Mouse (Mus musculus): ENCODE results near the gene Ntf5. TPM values are rescaled to one million over a fixed set of nuclear protein-coding genes. Genes with fewer than 3 reads are reported as not detected.
"Not testable (repeated sequence)": the region's sequence is repeated elsewhere in the genome, so short reads cannot be mapped to it uniquely, and the experiment has no call there.

The Ntf5 gene
- polyA plus RNA-seq, 1 experiment from 2014 or later = not detected

DNA sequence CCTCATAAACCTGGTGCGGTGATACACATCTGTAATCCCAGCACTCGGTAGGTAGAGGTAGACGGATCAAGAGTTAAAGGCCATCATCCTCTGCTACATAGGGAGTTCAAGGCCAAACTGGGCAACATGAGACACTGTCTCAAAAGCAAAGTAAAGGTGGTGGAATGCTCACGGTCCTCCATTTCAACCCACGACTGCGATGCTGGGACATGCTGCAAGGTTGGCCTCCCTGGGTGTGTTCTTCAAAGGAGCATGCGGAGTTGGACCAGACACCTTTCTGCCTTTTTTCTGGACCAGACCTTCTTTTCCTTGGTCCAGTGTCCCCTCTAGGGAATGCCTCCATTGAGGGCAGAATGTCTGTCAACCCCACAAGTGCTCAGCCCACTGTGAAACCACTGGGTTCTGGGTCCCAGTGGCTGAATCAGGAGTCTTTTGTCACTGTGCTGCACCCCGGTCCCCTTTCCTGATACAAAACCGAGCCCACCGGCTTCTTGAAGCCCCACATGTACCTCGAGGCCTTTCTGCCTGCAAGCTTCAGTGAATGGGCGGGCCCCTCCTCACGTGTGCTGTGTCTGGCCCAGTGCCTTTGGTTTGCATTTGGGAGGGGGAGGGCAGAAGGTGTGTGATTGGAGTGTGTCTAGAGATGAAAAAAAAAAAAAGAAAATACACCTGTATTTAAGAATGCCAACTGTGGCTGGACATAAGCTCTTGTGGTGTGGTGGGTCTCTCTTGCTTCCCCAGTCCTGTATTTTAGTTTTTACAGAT, 42.6 kb downstream of the Ntf5 start:
- H3K27me3 ChIP-seq (ENCODE audit: control insufficient read depth, insufficient read depth, low read length) = no peaks in the 10 kb centered on the region
- no peak for ATAC-seq (ENCODE audit: low FRiP score, low TSS enrichment)
- no peak overlapping the region for H3K9ac ChIP-seq (replicated peaks; ENCODE audit: low read length)
- no peak overlapping the region for H3K4me3 ChIP-seq (replicated peaks; ENCODE audit: low read depth, low read length)
- no peak overlapping the region for H3K4me2 ChIP-seq (ENCODE audit: low read length)
- DNase-seq = no peak
- H3K36me3 ChIP-seq (ENCODE audit: control insufficient read depth, insufficient read depth, low read length) = peaks cover 58% of the 10 kb centered on the region
- WGBS = 81% methylated on average over 13 of the region's 13 CpGs
- no peak overlapping the region for H3K27ac ChIP-seq (replicated peaks; ENCODE audit: low read depth, low read length)
- H3K4me1 ChIP-seq (ENCODE audit: control insufficient read depth, insufficient read depth, low read length) = peaks cover 28% of the 10 kb centered on the region
- H3K9me3 ChIP-seq (ENCODE audit: control insufficient read depth, low read length) = no peaks in the 10 kb centered on the region

DNA sequence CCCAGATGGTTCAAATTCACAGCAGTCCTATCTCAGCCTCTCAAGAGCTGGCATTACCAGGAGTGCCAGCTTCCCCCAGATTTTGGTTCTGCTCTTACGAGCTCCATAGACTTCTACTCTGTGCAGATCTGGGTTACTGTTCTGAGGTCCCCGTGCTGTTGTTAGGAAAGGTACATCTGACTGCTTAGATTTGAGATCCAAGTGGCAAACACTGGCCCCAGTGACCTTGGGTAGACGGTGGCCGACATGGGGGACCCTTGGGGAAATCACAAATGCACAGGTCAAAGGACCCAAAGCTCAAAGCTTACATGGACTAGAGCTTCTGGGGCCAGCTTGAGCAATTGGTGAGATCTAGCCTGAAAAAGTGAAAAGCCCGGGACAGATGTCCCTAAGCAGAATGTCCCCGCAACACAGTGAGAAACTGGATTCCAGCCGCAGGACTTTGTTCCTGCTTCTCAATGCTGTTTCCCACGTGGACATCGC, 43.3 kb downstream of the Ntf5 start:
- H3K9ac ChIP-seq (replicated peaks; ENCODE audit: low read length) = peak overlapping the region; percentile 88; the same call in 1 of the 2 replicates
- H3K4me1 ChIP-seq (ENCODE audit: control insufficient read depth, insufficient read depth, low read length) = peaks cover 28% of the 10 kb centered on the region
- H3K27me3 ChIP-seq (ENCODE audit: control insufficient read depth, insufficient read depth, low read length) = no peaks in the 10 kb centered on the region
- peaks cover 56% of the 10 kb centered on the region for H3K36me3 ChIP-seq (ENCODE audit: control insufficient read depth, insufficient read depth, low read length)
- H3K9me3 ChIP-seq (ENCODE audit: control insufficient read depth, low read length) = no peaks in the 10 kb centered on the region
- peak overlapping the region; percentile 88 for H3K4me3 ChIP-seq (replicated peaks; ENCODE audit: low read depth, low read length)
- WGBS = 61% methylated on average over 9 of the region's 9 CpGs
- peak overlapping the region; percentile 90 for H3K4me2 ChIP-seq (ENCODE audit: low read length)
- no peak for ATAC-seq (ENCODE audit: low FRiP score, low TSS enrichment)
- H3K27ac ChIP-seq (replicated peaks; ENCODE audit: low read depth, low read length) = peak overlapping the region; percentile 32; the same call in 1 of the 2 replicates
- DNase-seq = no peak

DNA sequence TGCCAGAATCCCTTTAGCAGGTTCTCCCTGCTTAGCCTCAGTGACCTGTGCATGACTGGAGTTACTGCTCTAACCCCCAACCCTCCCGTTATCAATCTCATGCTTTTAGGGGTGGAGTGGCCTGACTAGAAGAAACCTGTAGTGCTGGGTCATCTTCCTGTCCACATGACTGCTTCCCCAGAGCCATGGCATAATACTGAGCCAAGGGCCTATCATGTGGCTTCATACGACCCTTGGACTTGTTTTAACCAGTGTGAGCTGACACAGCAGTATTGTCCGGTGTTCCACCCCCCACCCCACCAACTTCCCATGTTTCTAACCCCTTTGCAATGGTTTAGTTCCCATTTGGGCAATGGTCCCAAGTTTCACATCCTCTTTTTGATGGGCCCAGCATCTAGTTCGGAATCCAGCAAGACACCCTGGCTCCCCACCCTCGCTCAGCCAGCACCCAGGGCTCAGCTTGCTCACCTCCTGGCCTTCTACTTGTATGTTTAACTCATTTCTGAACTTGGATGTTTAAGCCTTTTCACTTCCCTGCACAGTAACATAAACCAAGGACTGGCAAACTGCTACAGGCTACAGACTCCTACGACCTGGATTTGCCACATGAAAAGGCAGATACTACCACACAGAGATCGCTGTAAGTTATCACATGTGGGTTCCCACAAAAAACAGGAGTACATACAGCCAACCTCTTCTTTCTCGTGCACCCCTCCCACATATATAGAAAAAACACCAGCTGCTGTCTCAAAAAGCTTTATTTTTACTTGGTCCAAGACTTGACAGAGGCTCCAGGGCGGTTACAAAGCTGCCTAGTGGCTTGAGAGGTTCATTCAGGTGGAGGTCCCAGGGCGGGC, 43.9 kb downstream of the Ntf5 start:
- peak overlapping the region; percentile 90 for H3K4me2 ChIP-seq (ENCODE audit: low read length)
- 76% methylated on average over 10 of the region's 10 CpGs for WGBS
- DNase-seq = no peak

DNA sequence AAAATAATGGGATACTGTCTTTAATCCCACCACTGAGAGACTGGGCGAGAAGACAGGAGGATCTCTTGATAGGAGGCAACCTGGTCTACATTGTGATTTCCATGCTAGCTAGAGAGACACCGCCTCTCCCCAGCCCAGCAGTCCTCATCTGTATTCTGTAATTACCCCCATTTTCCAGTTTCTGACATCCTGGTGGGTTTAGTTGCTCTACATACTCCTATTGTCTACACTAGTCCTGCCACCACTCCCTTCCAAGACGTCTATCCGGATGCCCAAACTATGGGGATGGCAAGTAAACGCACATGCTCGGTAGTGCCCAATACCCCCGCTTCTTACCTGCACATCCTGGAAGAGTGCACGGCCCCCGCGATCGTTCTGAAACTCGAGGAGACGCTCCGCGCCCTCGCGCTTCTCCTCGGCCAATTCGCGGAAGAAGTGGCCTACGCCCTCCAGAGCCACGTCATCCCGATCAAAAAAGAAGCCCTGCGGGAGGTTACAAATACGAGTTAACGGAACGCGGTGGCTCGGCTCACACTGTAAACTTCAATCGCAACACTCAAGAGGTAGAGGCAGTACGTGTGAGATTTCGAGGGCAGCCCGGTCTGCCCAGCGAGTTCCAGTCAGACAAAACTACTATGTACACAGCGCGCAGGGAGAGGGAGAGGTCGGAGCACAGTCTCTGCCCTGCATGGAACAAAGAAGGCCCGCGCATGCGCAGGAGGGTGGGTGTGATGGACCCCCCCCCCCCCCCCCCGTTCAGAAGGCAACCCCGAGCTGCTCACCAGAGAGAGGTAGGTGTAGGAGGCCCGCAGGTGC, 45.5 kb downstream of the Ntf5 start:
- WGBS = 1% methylated on average over 41 of the region's 43 CpGs
- H3K9me3 ChIP-seq (ENCODE audit: control insufficient read depth, low read length) = no peaks in the 10 kb centered on the region
- peak overlapping the region; percentile 88 for H3K4me3 ChIP-seq (replicated peaks; ENCODE audit: low read depth, low read length)
- H3K27me3 ChIP-seq (ENCODE audit: control insufficient read depth, insufficient read depth, low read length) = no peaks in the 10 kb centered on the region
- H3K36me3 ChIP-seq (ENCODE audit: control insufficient read depth, insufficient read depth, low read length) = peaks cover 60% of the 10 kb centered on the region
- DNase-seq (peak; percentile 92), ATAC-seq (ENCODE audit: low FRiP score, low TSS enrichment) (peak; percentile 79)
- H3K27ac ChIP-seq (replicated peaks; ENCODE audit: low read depth, low read length) = peak overlapping the region; percentile 94
- peak overlapping the region; percentile 90 for H3K4me2 ChIP-seq (ENCODE audit: low read length)
- peak overlapping the region; percentile 88 for H3K9ac ChIP-seq (replicated peaks; ENCODE audit: low read length)
- peaks cover 28% of the 10 kb centered on the region for H3K4me1 ChIP-seq (ENCODE audit: control insufficient read depth, insufficient read depth, low read length)

More for the DNA sequence above, 43.9 kb downstream of the Ntf5 start:
- Histone ChIP-seq H3K4me1 (ENCODE audit: control insufficient read depth, insufficient read depth, low read length) (peaks cover 28% of the 10 kb centered on the region), H3K4me3 (replicated peaks; ENCODE audit: low read depth, low read length) (peak overlapping the region; percentile 88), H3K27me3 (ENCODE audit: control insufficient read depth, insufficient read depth, low read length) (no peaks in the 10 kb centered on the region), H3K9ac (replicated peaks; ENCODE audit: low read length) (peak overlapping the region; percentile 88), H3K9me3 (ENCODE audit: control insufficient read depth, low read length) (no peaks in the 10 kb centered on the region), H3K27ac (replicated peaks; ENCODE audit: low read depth, low read length) (peak overlapping the region; percentile 32; the same call in 1 of the 2 replicates), H3K36me3 (ENCODE audit: control insufficient read depth, insufficient read depth, low read length) (peaks cover 56% of the 10 kb centered on the region)
- ATAC-seq (ENCODE audit: low FRiP score, low TSS enrichment) = no peak

DNA sequence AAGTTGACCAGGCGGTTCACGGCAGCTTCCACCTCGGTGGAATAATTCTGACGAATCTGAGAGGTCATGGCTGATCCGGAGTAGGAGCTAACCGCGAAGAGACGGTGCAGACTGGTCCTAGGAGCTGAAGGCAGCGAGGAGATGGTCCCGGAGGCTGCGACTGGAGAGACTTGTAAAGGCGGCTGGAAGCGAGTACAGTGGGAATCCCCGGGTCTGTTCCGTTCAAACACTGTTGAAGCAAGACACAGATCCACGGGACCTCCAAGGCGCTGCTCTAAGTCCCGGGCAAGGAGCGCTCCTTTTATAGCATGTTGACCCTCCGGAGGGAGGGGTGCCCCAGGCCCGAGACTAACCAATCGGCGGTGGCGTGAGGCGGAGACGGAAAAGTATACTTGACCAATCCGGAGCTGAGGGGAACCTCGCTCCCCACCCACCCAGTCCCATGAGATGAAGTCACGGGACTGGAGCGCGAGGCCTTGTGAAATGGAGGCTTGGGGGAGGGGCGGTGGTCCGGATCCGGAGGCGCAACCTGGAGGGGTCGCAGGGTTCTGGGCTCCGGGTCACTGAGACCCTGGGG, 46.2 kb downstream of the Ntf5 start, which contains the start of gene Ftl1:
Gene Ftl1 (minus strand): TSS at position 321 of the 577 bp plus-strand sequence.
- Histone ChIP-seq H3K4me1 (ENCODE audit: control insufficient read depth, insufficient read depth, low read length) (peaks cover 28% of the 10 kb centered on the region), H3K9ac (replicated peaks; ENCODE audit: low read length) (peak within 1 kb of the TSS; percentile 88), H3K27ac (replicated peaks; ENCODE audit: low read depth, low read length) (peak within 1 kb of the TSS; percentile 94), H3K4me3 (replicated peaks; ENCODE audit: low read depth, low read length) (peak within 1 kb of the TSS; percentile 88), H3K4me2 (ENCODE audit: low read length) (peak within 1 kb of the TSS; percentile 90), H3K36me3 (ENCODE audit: control insufficient read depth, insufficient read depth, low read length) (peaks cover 55% of the 10 kb centered on the region)
- ATAC-seq (ENCODE audit: low FRiP score, low TSS enrichment) (peak; percentile 93), DNase-seq (peak; percentile 99)
- not testable (repeated sequence) for H3K27me3 ChIP-seq (ENCODE audit: control insufficient read depth, insufficient read depth, low read length); H3K9me3 ChIP-seq (ENCODE audit: control insufficient read depth, low read length)
- WGBS = under 1% methylated on average over 25 of the region's 37 CpGs

DNA sequence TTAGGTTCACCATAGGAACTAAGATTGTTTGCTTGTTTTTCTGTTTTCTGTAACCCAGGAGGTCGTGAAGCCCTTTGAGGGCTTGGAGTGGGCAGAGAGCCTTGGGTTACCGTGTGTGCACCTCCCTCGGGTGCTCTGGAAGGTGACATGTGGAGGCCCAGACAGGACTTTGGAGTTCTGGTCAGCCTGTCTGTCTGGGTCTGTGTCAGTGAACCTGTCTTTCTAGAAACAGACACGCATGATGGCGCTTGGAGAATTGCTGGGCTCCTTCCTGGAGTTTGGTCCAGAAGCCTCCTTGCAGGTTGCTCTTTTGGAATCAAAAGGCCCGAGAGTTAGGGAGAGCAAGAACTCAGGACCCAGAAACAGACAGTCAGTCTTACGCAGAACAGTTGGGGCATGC, 46.9 kb downstream of the Ntf5 start:
- DNase-seq (peak; percentile 29), ATAC-seq (ENCODE audit: low FRiP score, low TSS enrichment) (no peak)
- Histone ChIP-seq H3K9me3 (ENCODE audit: control insufficient read depth, low read length) (no peaks in the 10 kb centered on the region), H3K27me3 (ENCODE audit: control insufficient read depth, insufficient read depth, low read length) (no peaks in the 10 kb centered on the region), H3K27ac (replicated peaks; ENCODE audit: low read depth, low read length) (peak overlapping the region; percentile 94), H3K4me2 (ENCODE audit: low read length) (peak overlapping the region; percentile 65), H3K4me3 (replicated peaks; ENCODE audit: low read depth, low read length) (peak overlapping the region; percentile 88), H3K9ac (replicated peaks; ENCODE audit: low read length) (peak overlapping the region; percentile 88; the same call in 1 of the 2 replicates), H3K4me1 (ENCODE audit: control insufficient read depth, insufficient read depth, low read length) (peaks cover 32% of the 10 kb centered on the region), H3K36me3 (ENCODE audit: control insufficient read depth, insufficient read depth, low read length) (peaks cover 55% of the 10 kb centered on the region)
- WGBS = 80% methylated on average over 7 of the region's 7 CpGs

DNA sequence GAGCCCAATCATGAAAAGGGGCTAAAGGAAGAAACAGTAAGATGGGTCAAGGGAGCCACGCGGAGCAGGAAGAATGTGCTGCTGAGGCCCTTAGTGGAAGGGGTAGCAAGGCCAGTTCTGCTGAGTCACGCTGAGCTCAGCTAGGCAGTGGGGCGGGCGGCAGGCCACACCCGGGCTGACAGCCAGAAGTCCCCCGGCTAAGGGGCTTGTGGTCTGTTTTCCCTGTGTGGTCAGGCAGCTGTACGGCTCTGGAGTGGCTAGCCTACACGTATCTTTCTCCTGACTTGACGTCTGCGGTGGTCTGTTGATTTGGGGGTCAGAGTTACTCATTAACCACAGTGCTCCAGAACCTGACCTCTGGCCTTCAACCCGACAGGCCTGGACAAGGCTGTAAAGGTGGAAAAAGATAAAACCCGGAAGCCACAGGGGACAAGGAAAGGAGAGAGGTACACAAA, 47.4 kb downstream of the Ntf5 start:
- Histone ChIP-seq H3K36me3 (ENCODE audit: control insufficient read depth, insufficient read depth, low read length) (peaks cover 54% of the 10 kb centered on the region), H3K27me3 (ENCODE audit: control insufficient read depth, insufficient read depth, low read length) (no peaks in the 10 kb centered on the region), H3K9me3 (ENCODE audit: control insufficient read depth, low read length) (no peaks in the 10 kb centered on the region), H3K27ac (replicated peaks; ENCODE audit: low read depth, low read length) (peak overlapping the region; percentile 94), H3K9ac (replicated peaks; ENCODE audit: low read length) (no peak overlapping the region), H3K4me3 (replicated peaks; ENCODE audit: low read depth, low read length) (no peak overlapping the region), H3K4me2 (ENCODE audit: low read length) (peak overlapping the region; percentile 65; the same call in 1 of the 2 replicates), H3K4me1 (ENCODE audit: control insufficient read depth, insufficient read depth, low read length) (peaks cover 37% of the 10 kb centered on the region)
- DNase-seq = peak; percentile 52
- WGBS = 50% methylated on average over 13 of the region's 13 CpGs
- no peak for ATAC-seq (ENCODE audit: low FRiP score, low TSS enrichment)
